Mouse (Mus musculus): ENCODE data around the gene Ces1a.

The Ces1a gene

DNA sequence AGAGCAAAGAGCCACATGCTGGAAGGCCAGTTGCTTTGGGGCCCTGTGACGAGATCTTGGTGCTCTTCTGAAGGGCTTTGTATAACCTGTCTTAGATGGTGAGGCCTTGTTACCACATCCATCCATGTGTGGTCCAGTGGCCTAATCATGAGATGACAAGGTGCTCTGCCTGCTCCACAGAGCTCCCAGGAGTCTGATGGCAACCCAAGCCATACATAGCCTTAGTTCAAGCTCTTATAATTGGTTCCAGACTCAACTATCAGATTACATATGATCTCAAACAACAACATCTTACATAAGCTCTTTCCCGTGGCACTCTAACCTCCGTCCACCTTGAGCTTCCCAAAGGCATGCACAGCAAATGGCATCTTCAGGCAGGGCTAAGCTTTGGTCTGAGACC is at the start of gene Ces1a:
Gene Ces1a (minus strand): TSS at position 101 of the 400 bp plus-strand sequence.
- no peak for DNase-seq (ENCODE audit: low spot score in 2 of 2)

DNA sequence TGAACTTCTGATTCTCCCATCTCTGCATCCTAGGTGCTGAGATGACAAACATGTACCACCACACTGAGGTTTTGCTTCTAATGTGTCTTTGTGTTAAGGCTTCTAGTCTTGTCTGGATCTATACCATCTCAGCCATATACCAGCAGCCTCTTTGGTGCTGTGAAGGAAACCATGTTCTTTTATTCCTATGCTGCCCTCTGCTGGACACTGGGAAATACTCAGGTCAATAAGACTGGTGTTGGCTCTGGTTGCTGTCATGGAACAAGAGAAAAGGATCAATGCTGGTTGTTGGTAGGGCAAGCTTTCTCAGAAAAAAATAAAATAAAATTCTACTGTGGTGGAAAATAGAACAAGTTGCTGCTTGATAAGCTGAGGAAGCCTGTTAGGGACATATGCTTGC is 47.4 kb upstream of the Ces1a start:
- DNase-seq (ENCODE audit: low spot score in 2 of 2): no peak

DNA sequence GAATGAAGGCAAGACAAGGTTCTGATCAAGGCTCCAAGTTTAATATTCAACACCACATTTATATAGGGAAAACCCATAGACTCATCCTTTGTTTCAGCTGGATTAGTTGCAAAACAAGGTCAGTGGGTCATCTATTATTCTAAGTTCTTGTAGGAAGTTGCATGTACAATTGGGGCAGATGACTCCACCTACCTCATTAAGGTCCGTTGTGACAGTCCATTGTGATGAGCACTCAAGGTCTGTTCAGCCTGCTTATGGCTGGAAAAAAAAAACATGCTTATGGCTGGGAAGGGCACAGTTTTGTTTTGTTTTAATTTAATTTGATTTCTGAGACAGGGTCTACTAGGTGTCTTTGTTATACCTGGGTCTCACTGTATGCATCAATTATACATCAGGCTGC is 43.3 kb upstream of the Ces1a start:
- DNase-seq (ENCODE audit: low spot score in 2 of 2): no peak

DNA sequence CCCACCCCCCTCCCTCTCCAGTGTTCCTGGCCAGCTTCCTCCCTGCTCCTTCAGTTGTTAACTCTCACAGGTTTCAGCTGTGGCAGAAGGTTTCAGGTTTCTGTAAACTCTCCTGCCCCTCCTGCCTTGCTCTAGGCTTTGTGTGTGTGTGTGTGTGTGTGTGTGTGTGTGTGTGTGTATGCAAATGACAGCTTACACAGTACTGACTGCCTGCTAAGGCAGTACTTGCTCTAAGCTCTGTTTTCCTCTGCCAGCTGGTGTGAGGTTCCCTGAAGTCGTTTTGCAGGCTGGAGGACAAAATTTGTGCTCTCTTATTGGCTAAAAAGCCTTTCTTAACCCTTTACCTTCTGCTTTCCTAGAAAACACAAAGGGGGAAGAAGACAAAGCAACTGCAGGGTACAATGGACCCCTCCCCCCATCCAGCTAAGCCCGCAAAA is 40.7 kb upstream of the Ces1a start:
- no peak for DNase-seq (ENCODE audit: low spot score in 2 of 2)

DNA sequence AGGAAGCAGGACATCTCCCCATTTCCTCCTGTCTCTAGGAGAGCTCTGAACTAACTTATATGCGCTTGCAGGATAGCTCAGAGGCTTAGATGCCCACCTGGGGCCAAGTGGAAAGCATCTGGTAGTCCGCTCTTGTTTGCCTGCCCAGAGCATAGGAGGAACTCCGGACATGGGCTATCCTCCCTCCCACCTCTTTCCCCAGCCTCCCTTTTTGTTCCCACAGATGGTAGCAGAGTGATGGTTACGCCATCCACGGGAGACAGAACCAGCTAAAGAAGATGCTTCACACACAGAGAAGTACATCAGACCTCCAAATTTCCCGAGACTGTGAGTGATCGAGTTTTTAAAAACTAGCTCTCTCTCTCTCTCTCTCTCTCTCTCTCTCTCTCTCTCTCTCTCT is 40.2 kb upstream of the Ces1a start:
- DNase-seq (ENCODE audit: low spot score in 2 of 2): no peak

DNA sequence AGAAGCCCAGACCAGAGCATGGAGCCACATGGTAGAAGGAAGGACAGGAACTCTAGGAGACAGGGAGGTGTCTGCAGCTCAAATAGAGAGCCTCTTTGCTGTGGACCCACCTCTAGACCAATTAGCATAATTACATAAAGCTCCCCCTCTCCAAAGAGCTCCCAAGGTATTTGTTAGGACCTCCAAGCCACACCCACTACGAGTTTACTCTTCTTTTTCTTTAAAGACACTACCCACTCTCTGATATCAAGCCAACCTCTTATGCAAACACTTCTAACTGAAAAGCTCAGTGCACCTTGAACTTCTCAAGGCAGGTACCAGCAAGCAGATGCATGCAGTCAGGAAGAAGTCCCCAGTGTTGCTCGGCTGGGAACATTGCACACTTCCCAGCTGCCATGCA is 31.9 kb upstream of the Ces1a start, which contains the start of gene Ces1b:
Gene Ces1b (minus strand): TSS at position 131 of the 400 bp plus-strand sequence.
- no peak for DNase-seq (ENCODE audit: low spot score in 2 of 2)

DNA sequence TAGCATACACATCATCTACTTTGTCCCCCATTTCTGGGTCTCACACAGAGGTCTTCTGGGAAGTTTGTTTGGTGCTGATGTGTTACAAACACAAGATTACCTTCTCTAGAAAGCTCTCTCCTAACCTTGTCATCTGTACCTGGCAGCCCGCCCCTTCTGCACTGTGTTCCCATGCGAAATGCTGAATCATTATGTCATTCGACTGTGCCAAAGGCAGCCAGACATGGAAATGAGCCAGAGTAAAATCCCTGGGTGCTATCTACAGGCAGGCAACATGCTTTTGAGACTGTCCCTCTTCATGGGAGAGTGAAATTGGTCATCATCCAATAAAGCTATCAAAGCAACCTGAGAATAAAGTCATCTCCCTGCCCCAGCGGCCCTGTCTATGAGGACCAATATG is 27.3 kb upstream of the Ces1a start:
- DNase-seq (ENCODE audit: low spot score in 2 of 2): no peak

DNA sequence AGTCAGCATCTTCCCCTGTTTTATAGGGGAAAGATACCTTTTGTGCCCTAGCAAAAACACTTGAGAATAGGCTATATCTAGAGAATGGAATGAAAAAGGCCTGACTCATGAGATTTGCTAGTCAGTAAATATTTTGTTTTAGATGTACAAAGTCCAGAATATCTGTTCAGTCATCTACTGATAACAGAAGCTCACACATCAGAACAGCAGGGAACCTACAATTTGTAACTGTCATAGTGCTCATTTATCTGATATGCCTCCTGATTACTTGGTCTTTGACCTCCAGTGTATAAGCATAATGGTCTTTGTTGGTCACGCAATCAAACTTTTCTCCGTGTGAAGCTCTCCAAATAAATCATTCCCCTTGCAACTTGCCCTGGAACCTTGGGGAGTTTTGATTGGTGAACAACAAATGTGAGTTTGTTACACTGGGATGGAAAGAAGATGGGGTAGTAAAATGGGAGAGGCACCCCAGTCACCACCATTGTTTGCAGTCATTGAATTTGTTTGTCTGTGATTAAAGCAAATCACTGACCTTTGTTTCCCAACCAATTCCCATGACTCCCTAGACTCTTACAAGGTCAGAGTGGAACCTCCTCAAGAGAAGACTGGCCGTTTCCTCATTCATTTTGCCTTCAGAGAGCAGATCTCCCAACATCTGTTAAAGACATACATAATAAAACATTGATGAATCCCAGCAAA is 15.6 kb upstream of the Ces1a start:
- no peak for DNase-seq (ENCODE audit: low spot score in 2 of 2)

DNA sequence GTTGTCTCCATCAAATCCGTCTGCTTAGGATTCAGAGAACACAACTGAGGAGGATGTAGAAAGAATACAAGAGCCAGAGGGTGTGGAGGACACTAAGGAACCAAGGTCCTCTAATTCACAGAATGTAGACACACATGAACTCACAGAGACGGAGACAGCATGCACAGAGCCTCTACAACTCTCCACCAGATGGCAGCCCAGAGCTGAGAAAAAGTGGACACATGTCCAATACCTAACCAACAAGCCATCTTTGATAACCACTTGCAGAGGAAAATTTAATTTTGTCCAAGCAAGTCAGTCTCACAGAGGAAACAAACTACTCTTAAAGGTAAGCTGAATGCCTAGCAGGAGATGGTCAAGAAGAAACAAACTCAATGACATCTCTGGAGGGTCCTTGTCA is 11.2 kb upstream of the Ces1a start:
- peak in 1 of 2 experiments; percentile 63 for DNase-seq (ENCODE audit: low spot score in 2 of 2)

DNA sequence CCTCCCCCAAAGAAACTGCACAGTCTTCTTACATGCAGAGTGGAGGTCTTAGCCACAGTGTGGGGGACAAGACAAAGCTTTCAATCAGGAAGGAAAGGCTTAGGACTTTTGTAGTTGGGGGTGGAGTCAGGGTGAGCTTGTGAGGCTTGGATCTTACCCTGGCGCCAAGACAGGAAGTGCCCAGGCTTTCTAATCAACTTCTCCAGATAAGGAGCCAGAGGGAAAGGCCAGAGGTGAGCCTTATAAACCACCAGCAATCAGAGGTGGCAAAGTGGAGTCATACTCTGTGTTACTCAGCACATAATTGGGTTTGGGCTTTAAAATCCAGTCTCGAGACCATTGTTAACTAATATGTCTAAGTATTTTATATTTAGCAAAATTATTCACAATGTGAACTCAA is 7.2 kb upstream of the Ces1a start:
- no peak for DNase-seq (ENCODE audit: low spot score in 2 of 2)

DNA sequence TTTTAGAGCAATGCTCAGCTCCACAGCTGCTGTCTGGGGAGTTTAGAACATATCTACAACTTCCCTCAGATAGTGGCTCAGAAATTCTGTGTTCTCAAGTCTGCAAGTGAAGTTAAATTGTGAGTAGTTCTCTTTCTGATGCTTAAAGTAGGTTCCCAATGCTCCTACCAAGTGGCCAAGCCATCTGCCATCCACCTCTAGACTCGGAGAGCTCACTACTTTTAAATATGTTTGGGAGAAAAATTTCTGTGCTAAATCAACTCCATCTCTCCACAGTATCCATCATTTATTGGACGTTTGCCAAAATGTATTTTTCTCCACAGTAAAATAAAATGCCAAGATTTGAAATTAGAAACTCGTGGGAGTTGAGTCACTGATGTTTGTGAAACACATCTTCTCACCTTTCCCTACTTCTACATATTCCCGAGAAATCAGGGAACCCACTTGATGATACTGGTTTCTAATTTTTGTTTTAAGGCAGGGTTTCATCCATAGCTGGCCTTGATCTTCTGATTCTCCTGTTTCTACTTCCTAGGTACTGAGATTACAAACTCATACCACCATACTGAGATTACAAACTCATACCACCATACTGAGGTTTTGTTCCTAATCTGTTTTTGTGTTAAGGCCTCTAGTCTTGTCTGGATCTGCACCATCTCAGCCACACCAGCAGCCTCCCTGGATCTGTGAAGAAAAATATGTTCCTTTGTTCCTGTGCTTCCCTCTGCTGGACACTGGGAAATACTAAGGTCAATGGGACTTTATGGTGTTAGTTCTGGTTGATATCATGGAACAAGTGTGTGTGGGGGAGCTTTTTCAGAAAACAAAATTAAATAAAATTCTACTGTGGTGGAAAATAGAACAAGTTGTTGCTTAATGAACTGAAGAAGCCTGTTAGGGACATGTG is 771 bp upstream of the Ces1a start:
- DNase-seq (ENCODE audit: low spot score in 2 of 2): no peak

DNA sequence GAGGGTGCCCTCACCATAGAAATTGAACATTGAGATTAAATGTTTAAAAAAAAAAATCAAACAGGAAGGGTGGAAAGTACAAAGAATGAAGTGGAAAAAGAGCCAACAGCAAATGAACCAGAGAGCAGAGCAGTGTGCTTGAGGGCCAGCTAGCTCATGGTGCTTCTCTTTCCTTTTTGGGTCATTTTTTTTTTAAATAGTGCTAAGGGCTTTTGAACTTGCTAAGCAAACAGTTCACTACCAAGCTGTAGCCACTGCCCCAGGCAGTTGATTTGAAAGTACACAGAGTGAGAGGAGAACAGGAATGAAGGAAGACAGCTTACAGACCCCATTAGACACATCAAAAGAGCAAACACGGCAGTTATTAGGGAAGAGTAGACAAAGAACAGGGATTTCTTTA is 4.9 kb downstream of the Ces1a start:
- DNase-seq (ENCODE audit: low spot score in 2 of 2): no peak

DNA sequence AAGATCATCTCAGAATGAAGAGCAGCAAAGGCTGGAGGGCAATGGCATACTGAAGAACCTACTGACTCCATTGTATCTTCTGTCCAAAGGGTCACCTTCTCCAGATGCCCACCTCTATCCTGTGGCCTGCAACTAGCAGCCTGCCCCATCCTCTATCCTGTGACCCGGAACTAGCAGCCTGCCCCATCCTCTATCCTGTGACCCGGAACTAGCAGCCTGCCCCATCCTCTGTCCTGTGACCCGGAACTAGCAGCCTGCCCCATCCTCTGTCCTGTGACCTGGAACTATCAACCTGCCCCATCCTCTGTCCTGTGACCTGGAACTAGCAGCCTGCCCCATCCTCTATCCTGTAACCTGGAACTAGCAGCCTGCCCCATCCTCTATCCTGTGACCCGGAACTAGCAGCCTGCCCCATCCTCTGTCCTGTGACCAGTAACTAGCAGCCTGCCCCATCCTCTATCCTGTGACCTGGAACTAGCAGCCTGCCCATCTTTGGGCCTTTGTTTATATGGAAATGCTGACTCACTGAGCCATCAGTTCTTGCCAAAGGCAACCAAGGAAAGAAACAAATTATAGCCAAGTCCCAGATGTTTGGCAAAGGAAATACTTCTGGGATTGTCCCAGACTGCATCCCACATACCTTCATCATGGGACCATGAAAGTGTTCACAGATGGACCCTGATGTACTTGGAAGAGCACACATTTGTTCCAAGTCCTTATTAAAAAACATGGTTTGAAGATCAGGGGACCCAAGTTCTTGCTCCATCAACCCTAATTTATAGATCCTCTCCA is 7.0 kb downstream of the Ces1a start:
- DNase-seq (ENCODE audit: low spot score in 2 of 2): no peak

DNA sequence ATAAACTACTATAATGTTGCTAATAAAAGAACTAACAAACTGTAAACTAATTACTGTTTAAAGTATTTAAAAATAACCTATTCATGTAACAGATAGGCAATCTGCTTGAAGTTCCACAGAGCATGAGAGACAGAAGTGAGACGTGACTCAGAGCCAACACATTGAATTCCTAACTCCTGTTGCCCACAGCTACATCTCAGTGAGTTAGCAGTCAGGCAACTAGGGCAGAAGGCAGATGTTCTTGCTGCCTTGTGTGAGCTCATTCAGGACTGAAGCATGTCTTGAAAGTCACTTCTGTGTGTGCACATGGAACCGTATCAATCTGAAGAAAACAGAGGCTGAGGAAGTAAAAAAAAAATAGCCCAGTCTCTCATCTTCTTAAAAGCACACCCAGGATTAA is 7.7 kb downstream of the Ces1a start:
- no peak for DNase-seq (ENCODE audit: low spot score in 2 of 2)

DNA sequence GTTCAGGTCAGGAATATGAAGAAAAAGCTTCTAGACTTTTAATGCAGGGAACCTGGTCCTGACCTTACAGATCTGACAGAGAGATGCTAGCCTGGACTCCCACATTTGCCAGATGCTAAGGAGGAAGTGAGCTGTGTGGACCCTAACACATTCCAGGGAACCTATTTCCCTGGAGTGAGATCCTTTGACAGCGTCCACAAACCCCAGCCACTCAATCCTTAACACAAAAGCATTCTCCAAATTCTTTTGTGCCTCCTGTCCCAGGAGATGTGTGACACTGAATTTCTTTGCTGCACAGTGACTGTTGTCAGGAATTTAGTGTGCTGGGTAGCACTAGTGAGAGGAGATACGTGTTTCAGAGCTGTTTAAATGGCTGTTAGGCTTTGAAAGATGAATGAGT is 9.2 kb downstream of the Ces1a start:
- no peak for DNase-seq (ENCODE audit: low spot score in 2 of 2)

DNA sequence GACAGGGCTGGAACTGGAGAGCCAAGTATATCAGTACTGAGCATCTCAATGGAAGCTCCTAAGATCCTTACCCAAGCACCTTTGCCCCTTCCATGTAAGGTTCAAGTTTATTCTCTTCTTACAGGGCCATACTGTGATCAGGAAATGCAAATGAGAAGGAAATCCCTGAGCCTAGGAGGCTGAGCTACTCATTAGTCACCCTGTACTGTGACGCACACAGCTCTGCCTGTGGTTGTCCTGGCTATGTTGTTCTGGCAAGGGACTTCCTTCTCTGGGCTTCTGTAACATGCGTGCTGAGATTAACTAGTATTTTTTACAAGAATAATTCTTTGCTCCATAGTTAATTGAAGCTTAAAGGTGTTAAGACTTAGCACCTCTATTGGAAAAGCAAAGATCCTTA is 17.3 kb downstream of the Ces1a start:
- DNase-seq (ENCODE audit: low spot score in 2 of 2): no peak

DNA sequence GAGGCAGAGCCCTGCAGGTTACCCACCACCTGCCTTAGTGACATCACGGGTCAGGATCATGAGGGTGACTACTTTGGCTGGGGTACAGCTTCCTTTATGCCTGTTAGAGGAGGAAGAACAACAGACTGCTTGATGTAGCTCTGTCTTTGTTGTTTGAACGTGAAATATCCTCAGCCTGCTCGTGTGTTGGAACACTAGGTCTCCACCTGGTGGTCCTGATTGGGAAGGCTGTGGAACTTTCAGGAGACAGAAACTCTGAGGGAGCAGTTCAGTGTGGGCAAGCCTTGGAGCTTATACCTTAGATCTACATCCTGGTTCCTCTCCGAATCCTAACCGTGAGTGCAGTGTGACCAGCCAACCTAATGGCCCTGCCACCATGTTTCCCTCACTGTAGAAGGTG is 26.3 kb downstream of the Ces1a start:
- no peak for DNase-seq (ENCODE audit: low spot score in 2 of 2)

DNA sequence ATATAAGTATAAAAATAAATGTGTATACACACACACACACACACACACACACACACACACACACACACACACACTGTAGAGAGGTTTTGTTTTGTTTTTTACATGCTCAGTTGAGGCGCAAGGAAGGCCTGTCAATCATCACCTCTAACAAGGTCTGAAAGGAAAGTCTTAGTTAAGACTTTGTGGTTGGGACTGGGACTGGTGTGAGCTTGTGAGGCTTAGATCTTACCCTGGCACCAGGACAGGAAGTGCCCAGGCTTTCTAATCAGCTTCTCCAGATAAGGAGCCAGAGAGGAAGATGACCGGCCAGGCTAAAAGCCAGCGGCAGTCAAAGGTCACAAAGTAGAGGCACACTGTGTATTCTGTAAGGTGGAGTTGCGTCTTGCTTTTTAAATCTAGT is 33.7 kb downstream of the Ces1a start:
- DNase-seq (ENCODE audit: low spot score in 2 of 2): no peak

DNA sequence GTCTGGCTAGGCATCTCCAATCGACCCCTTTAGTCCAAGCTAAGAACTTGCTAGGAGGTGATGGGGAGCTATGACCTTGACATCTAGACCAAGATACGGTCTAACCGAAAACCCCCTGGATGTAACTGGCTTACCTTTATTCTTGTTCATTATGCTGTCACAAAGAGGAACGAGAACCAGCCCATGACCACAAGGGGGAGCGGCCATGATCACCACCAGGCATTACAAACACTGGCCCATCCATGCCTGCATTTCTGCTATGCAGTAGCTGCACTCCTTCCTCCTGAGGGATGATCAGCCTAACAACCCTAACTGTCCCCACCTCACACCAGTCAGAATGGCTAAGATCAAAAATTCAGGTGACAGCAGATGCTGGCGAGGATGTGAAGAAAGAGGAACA is 35.8 kb downstream of the Ces1a start:
- no peak for DNase-seq (ENCODE audit: low spot score in 2 of 2)

DNA sequence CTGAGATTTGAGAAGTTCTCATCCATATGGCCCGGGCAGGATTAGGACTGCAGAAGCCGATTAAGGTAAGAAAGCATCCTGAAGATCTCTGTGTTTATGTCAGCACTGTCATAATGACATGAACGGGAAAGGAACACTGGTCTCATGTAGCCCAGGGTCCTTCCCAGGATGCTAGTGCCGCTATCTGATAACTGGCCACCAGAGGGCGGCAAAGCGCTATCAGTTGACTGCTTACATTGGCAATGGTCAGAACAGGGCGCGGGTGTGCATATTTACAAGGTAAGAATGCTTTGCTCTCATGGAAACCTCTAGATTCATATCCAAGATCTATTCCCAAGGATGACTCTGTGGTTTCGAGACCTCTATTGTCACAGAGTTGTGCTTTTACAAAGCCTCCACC is 36.6 kb downstream of the Ces1a start:
- DNase-seq (ENCODE audit: low spot score in 2 of 2): peak; percentile 52 to 87

DNA sequence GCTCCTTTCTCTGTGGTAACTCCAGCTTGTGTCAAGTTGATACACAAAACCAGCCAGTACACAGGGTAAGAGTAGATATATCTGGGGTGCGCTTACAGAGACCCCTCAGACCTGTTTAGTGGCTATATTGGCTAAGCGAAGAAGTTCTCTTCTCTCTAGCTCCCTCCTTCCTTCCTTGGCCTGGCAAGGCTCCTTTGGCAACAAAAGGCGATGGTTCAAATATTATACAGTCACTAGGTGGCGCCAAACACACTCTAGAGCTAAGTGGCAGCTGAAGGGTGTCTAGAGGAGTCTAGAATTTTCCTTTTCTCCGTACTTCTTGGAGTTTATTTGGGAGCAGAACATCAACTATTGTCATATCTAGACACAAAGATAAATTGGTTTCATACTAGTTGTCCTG is 37.7 kb downstream of the Ces1a start:
- no peak for DNase-seq (ENCODE audit: low spot score in 2 of 2)

DNA sequence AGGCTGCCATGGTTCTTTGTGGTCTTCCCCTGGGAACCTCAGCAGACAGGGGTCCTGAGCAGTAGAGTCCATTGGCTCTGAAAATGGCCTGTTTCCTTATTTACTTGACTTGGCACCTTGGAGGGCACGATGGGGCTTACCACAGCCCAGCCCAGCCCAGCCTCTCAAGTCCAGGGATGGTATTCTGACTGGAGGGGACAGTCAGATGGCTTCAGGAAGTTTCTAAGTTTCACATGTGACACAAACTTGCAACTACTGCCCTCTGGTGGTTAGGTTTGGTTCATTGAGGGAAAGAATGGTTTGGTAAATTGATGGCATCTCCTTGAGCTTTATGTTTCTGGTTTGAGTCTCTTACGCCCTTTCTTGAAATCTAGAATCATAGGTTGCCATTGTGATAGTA is 49.4 kb downstream of the Ces1a start:
- DNase-seq (ENCODE audit: low spot score in 2 of 2): no peak
